Mouse (Mus musculus) G1E (cell line): ENCODE measurements around the gene Gm42742. TPM values are rescaled to one million over a fixed set of nuclear protein-coding genes. Genes with fewer than 3 reads are reported as not detected.
A peak's percentile ranks its signal among the peaks of the same experiment; 100 is the strongest.

Experiments used
- ATAC-seq: 2 replicates; pipeline ENCODE4 v1.8.0; 2016; ENCODE audit warnings: mild to moderate bottlenecking; ENCODE audit not compliant: insufficient number of reproducible peaks, poor library complexity, low FRiP score, severe bottlenecking; ENCODE audit errors: extremely low read depth
- DNase-seq: peaks from one replicate; pipeline ENCODE4 v3.0.0; 2012; ENCODE audit warnings: low spot score
- H3K27me3 ChIP-seq: 2 replicates; pipeline ENCODE4 v1.6.1; 2012; ENCODE audit warnings: mild to moderate bottlenecking, low read length, inconsistent platforms; ENCODE audit not compliant: insufficient read depth
- H3K36me3 ChIP-seq: replicated peaks from 2 replicates; pipeline ENCODE3; 2012; ENCODE audit warnings: mild to moderate bottlenecking, inconsistent platforms
- H3K4me1 ChIP-seq: 2 replicates; pipeline ENCODE4 v1.6.1; 2012; ENCODE audit warnings: low read depth, low read length, inconsistent platforms, mixed read lengths; ENCODE audit not compliant: insufficient read depth
- H3K4me3 ChIP-seq: 2 replicates; pipeline ENCODE4 v1.5.1; 2012; ENCODE audit warnings: low read depth, mild to moderate bottlenecking, inconsistent platforms, low read length, moderate library complexity, mixed read lengths
- H3K9me3 ChIP-seq: replicated peaks from 2 replicates; pipeline ENCODE4 v1.6.1; 2012; ENCODE audit warnings: inconsistent platforms
- CTCF ChIP-seq: IDR thresholded peaks from 2 replicates; pipeline ENCODE4 v1.5.1; 2012; ENCODE audit warnings: low read depth, low read length, inconsistent platforms, mixed read lengths
- GATA1 ChIP-seq: IDR thresholded peaks from 2 replicates; pipeline ENCODE4 v1.6.1; 2012; ENCODE audit warnings: borderline replicate concordance, low read length, inconsistent platforms, mixed read lengths
- GATA2 ChIP-seq: IDR thresholded peaks from 2 replicates; pipeline ENCODE4 v1.6.1; 2012; ENCODE audit warnings: low read depth, low read length, inconsistent platforms, borderline replicate concordance
- POLR2AphosphoS5 ChIP-seq: IDR thresholded peaks from 2 replicates; pipeline ENCODE4 v1.6.1; 2012; ENCODE audit warnings: low read depth, low read length, inconsistent platforms; ENCODE audit not compliant: insufficient replicate concordance
- TAL1 ChIP-seq: conservative IDR thresholded peaks from 2 replicates; pipeline ENCODE4 v1.6.1; 2012; ENCODE audit warnings: low read depth, low read length, inconsistent platforms, mixed read lengths
- polyA plus RNA-seq: library from polyadenylated mRNA; stranded (reverse); fragments of >175 nt; gene quantifications from 2 replicates; pipeline ENCODE4 v1.2.3, GENCODE M21; 2012
- total RNA-seq, 2 experiments: library from RNA; stranded (forward) in 1 of 2; stranded (reverse) in 1 of 2; fragments of 200-1000 nt in 1 of 2; fragments of >200 nt in 1 of 2; fragmentation: Nextera tagmentation in 1 of 2; gene quantifications; 2 replicates each; pipeline ENCODE4 v1.2.3; 2014 to 2017

Gene Gm42742
- total and polyA plus RNA-seq, 3 experiments = 0.93 to 128 (median 21.4) TPM

- H3K9me3 ChIP-seq = no peaks in the 10 kb centered on the region
- peaks cover 75% of the 10 kb centered on the region for H3K36me3 ChIP-seq
- peaks cover 91% of the 10 kb centered on the region for H3K4me1 ChIP-seq
- DNase-seq = peak; percentile 61
- no peaks in the 10 kb centered on the region for H3K27me3 ChIP-seq
- TF ChIP-seq GATA1 (no peak), POLR2AphosphoS5 (no peak), TAL1 (no peak), GATA2 (no peak), CTCF (no peak)
- ATAC-seq = peak; percentile 29
- H3K4me3 ChIP-seq = peak overlapping the region; percentile 78
Observed at GRCm38 (mm10) chr7:127016486-127016938, 4.4 kb downstream of the Gm42742 start.

DNA sequence TGATC, 4.6 kb downstream of the Gm42742 start, which contains the start of gene Pagr1b:
Gene Pagr1b (minus strand): TSS at position 4 of the 5 bp plus-strand sequence.
- ATAC-seq (no peak), DNase-seq (no peak)
- Histone ChIP-seq H3K4me3 (peak within 1 kb of the TSS; percentile 78), H3K9me3 (no peaks in the 10 kb centered on the region), H3K27me3 (no peaks in the 10 kb centered on the region), H3K4me1 (peaks cover 91% of the 10 kb centered on the region), H3K36me3 (peaks cover 75% of the 10 kb centered on the region)
- TF ChIP-seq POLR2AphosphoS5 (no peak), GATA1 (no peak), GATA2 (no peak), TAL1 (no peak), CTCF (no peak)

GRCm38 (mm10) chr7:127016081-127016480, 4.8 kb downstream of the Gm42742 start:
- H3K9me3 ChIP-seq = no peaks in the 10 kb centered on the region
- ATAC-seq (peak; percentile 30), DNase-seq (peak; percentile 65)
- no peaks in the 10 kb centered on the region for H3K27me3 ChIP-seq
- H3K4me1 ChIP-seq = peaks cover 91% of the 10 kb centered on the region
- H3K36me3 ChIP-seq = peaks cover 76% of the 10 kb centered on the region
- no peak for TF ChIP-seq GATA2
- TF ChIP-seq TAL1 = no peak
- TF ChIP-seq POLR2AphosphoS5 = no peak
- no peak for TF ChIP-seq GATA1
- no peak for TF ChIP-seq CTCF
- peak overlapping the region; percentile 78 for H3K4me3 ChIP-seq

DNA sequence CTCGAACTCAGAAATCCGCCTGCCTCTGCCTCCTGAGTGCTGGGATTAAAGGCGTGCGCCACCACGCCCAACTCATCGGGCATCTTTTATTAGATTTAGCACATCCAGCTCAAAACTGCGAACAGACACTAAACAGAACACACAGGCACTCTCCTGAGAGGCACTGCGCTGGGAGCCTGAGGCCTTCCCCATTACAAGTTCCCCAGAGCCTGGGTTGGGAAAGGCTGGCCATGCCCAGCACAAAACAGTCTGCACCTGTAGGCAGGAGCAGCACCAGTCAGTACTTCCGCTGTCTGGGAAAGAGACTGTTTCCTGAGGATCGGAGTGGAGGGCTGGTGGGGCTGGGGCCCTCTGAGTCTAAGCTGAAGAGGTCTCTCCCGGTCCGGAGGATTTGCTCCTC, 5.9 kb downstream of the Gm42742 start:
- TF ChIP-seq GATA2 = no peak
- no peak for TF ChIP-seq GATA1
- TF ChIP-seq CTCF = no peak
- no peak for TF ChIP-seq POLR2AphosphoS5
- TF ChIP-seq TAL1 = no peak
- DNase-seq (no peak), ATAC-seq (no peak)
- H3K4me3 ChIP-seq = peak overlapping the region; percentile 53; the same call in 1 of the 2 replicates
- peaks cover 77% of the 10 kb centered on the region for H3K36me3 ChIP-seq
- no peaks in the 10 kb centered on the region for H3K9me3 ChIP-seq
- no peaks in the 10 kb centered on the region for H3K27me3 ChIP-seq
- peaks cover 86% of the 10 kb centered on the region for H3K4me1 ChIP-seq

DNA sequence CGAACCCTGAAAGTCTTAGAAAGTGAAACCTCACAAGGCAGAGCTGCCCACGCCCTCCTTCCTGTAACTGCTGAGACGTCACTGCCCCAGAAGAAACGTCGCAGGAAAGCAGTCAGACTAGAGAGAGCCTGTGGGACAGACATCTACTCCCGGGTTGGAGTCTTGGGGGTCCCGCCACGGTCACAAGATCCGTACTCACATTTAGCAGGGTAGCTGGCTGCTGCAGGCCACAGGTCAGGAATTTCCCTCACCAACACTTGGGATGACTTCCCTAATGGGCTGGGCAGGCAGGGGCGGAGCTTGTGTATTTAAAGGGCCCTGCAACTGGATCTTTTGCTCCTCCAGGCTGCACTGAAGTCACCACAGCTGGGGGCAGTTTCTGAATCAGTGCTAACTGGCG, 6.6 kb downstream of the Gm42742 start, which contains the start of gene Mvp:
Gene Mvp (minus strand): TSS at position 302 of the 400 bp plus-strand sequence.
- no peak for ATAC-seq
- peaks cover 75% of the 10 kb centered on the region for H3K36me3 ChIP-seq
- TF ChIP-seq POLR2AphosphoS5 (no peak), CTCF (no peak)

DNA sequence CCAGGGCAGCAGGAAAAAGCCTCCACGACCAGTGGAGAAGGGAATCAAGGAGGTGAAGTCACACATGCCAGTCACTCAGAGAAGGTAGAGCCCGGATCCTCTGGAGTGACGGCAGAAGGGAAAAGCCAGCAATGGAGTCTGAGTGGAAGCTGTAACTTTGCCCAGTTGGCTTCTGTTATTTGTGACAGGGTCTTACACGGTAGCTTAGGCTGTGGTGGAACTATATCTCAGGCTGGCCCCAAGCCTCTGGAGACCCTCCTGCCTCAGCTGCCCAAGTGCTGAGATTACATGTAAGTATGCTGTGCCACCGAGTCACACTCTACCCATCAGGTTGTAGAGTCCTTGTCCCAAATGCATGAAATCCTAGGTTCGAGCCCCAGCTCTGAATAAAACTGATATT, 7.5 kb downstream of the Gm42742 start:
- Histone ChIP-seq H3K4me3 (no peak overlapping the region; the same call in 1 of the 2 replicates), H3K4me1 (peaks cover 86% of the 10 kb centered on the region), H3K36me3 (peaks cover 71% of the 10 kb centered on the region)

More for the DNA sequence above, 6.6 kb downstream of the Gm42742 start, which contains the start of gene Mvp:
- Histone ChIP-seq H3K27me3 (no peaks in the 10 kb centered on the region), H3K4me3 (peak within 1 kb of the TSS; percentile 73), H3K9me3 (no peaks in the 10 kb centered on the region), H3K4me1 (peaks cover 86% of the 10 kb centered on the region)
- DNase-seq = no peak

DNA sequence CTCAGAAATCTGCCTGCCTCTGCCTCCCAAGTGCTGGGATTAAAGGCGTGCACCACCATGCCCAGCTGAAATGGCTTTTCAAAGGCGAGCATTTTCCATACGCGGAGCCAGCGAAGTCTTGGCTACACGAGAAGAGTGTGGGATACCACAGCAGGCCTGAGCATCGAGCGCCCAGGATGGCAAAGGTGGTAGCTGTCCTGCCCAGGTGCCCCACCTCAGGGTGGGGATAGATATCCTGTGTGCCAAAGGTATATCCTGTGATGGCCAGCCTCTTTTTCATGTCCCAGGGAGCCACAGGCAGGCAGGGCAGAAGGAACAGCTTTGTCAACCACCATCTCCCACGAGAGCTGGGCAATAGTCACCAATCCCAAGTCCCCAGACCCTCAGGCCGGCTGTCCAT, 8.1 kb downstream of the Gm42742 start:
- H3K4me1 ChIP-seq = peaks cover 86% of the 10 kb centered on the region
- DNase-seq = no peak
- H3K4me3 ChIP-seq = no peak overlapping the region
- no peaks in the 10 kb centered on the region for H3K27me3 ChIP-seq
- no peak for TF ChIP-seq POLR2AphosphoS5
- TF ChIP-seq GATA2 = no peak
- no peak for TF ChIP-seq GATA1
- no peak for TF ChIP-seq TAL1
- no peak for TF ChIP-seq CTCF
- peaks cover 67% of the 10 kb centered on the region for H3K36me3 ChIP-seq
- no peak for ATAC-seq
- no peaks in the 10 kb centered on the region for H3K9me3 ChIP-seq

More for the DNA sequence above, 7.5 kb downstream of the Gm42742 start:
- H3K9me3 ChIP-seq = no peaks in the 10 kb centered on the region
- TF ChIP-seq POLR2AphosphoS5 = no peak
- TF ChIP-seq CTCF = no peak
- TF ChIP-seq GATA1 = no peak
- no peak for TF ChIP-seq TAL1
- no peak for TF ChIP-seq GATA2
- DNase-seq = no peak
- no peak for ATAC-seq
- H3K27me3 ChIP-seq = no peaks in the 10 kb centered on the region
